Mouse (Mus musculus) MEL (cell line): ENCODE measurements around the gene Dcun1d2.

Experiments
- CTCF ChIP-seq, 3 experiments: IDR thresholded peaks in 2 of 3; conservative IDR thresholded peaks in 1 of 3; 2 replicates each; pipeline ENCODE4 v1.5.1; 2011 to 2012; ENCODE audit warnings: low read length in 3 of 3, low read depth in 2 of 3, mild to moderate bottlenecking in 2 of 3, improper control_type of control experiment in 1 of 3, inconsistent platforms in 1 of 3, mixed read lengths in 1 of 3, moderate library complexity in 1 of 3; ENCODE audit not compliant: control insufficient read depth in 1 of 3, insufficient read depth in 1 of 3, poor library complexity in 1 of 3, severe bottlenecking in 1 of 3
- POLR2A ChIP-seq, 2 experiments: IDR thresholded peaks; 2 replicates each; pipeline ENCODE4 v1.6.1; 2011 to 2012; ENCODE audit warnings: low read length in 2 of 2, mild to moderate bottlenecking in 2 of 2, control low read depth in 1 of 2, improper control_type of control experiment in 1 of 2, low read depth in 1 of 2, moderate library complexity in 1 of 2; ENCODE audit not compliant: control insufficient read depth in 1 of 2, insufficient read depth in 1 of 2, poor library complexity in 1 of 2
- ZKSCAN1 ChIP-seq: IDR thresholded peaks from 2 replicates; pipeline ENCODE4 v1.6.1; 2012; ENCODE audit warnings: low read depth, mild to moderate bottlenecking, inconsistent platforms, low read length, improper control_type of control experiment, moderate library complexity

- no peak for TF ChIP-seq CTCF (IDR thresholded peaks at IDR 0.05 in 2 of 3, conservative IDR thresholded peaks at IDR 0.05 in 1 of 3; ENCODE audit: control insufficient read depth in 1 of 3, insufficient read depth in 1 of 3, low read depth in 2 of 3, low read length in 3 of 3, poor library complexity in 1 of 3, severe bottlenecking in 1 of 3)
- TF ChIP-seq POLR2A (IDR thresholded peaks at IDR 0.05; ENCODE audit: control insufficient read depth in 1 of 2, insufficient read depth in 1 of 2, low read depth in 1 of 2, low read length in 2 of 2, poor library complexity in 1 of 2) = no peak
- TF ChIP-seq ZKSCAN1 = no peak
Measured at GRCm38 (mm10) chr8:13226288-13226687, 61.6 kb downstream of the Dcun1d2 start.
